10 mouse cellular contexts compared by ENCODE assay signal in the genomic region with DNA sequence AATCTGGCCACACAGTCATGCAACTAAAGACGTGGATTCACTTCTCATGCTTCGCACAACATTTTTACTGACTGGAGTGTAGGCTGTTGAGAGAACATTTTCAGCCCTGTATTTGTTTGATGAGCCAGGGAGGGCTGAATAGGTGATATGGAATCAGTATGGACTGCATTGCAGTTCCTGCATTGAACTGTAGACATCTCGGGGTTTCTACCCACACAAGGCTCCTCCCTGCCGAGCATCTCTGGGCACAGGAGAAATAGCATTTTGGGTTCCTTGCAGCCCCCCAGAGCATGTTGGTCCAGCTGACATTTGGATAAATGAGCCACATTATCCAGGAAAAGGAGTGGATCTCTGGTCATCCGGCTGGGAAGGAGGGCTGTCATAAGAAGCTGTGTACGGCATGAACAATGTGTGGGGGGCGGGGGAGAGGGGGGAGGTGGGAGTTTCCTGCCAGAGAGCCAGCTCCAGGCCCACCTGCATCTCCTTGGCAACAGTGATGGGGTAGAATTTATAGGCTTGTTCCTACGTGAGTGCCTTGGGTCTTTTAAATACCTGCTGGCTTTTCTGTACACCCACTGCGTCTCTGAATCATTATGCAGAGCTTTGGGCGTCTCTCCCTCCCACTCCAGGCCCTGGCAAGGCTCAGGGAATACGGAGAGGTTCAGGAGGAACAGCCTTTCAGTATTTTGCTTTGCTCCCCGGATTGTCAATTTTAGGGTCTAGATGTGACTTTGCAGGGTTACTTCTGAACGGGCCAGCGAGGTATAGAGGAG.
A peak's percentile ranks its signal among the peaks of the same experiment; 100 is the strongest.
DNase-seq lines count a peak whose midpoint lies in the region; ATAC-seq lines count a peak whose summit lies in the region.
"Had no signal": no experiment of that assay in that cellular context is flagged by ENCODE, and none has a peak within 500 bp of the region (broad histone marks: within the 10 kb centered on the region; RNA-seq: fewer than 3 reads in every experiment).

No protein-coding gene starts in this region.

- H3K9me3 ChIP-seq in forebrain, embryonic 10.5 days: no peaks in the 10 kb centered on the region; the same call in 1 of the 2 replicates
- no peaks in the 10 kb centered on the region for H3K9me3 ChIP-seq in hindbrain, embryonic 15.5 days
- no peaks in the 10 kb centered on the region for H3K9me3 ChIP-seq in midbrain, embryonic 12.5 days

- no peaks in the 10 kb centered on the region for H3K27me3 ChIP-seq in forebrain, embryonic 10.5 days (ENCODE audit: poor library complexity, severe bottlenecking)
- H3K27me3 ChIP-seq in hindbrain, embryonic 15.5 days: no peaks in the 10 kb centered on the region
- H3K27me3 ChIP-seq in midbrain, embryonic 12.5 days: no peaks in the 10 kb centered on the region

- H3K4me2 ChIP-seq in hindbrain, embryonic 15.5 days: peak overlapping the region; percentile 8; the same call in 1 of the 2 replicates
- H3K4me2 ChIP-seq in midbrain, embryonic 12.5 days (replicated peaks): no peak overlapping the region

- H3K4me1 ChIP-seq in forebrain, embryonic 10.5 days: peaks cover 22% of the 10 kb centered on the region
- H3K4me1 ChIP-seq in hindbrain, embryonic 15.5 days (replicated peaks): peaks cover 27% of the 10 kb centered on the region
- H3K4me1 ChIP-seq in midbrain, embryonic 12.5 days: peaks cover 20% of the 10 kb centered on the region

- ATAC-seq in hindbrain, embryonic 15.5 days (ENCODE audit: low FRiP score, low read depth): peak; percentile 88
- ATAC-seq in midbrain, embryonic 12.5 days (ENCODE audit: low FRiP score, low read depth): peak; percentile 41; the same call in 1 of the 2 replicates

- peak overlapping the region; percentile 35; the same call in 1 of the 2 replicates for H3K27ac ChIP-seq in forebrain, embryonic 10.5 days
- H3K27ac ChIP-seq in hindbrain, embryonic 15.5 days (replicated peaks): peak overlapping the region; percentile 77
- 0 out of 2 replicates have a peak overlapping the region, but pooled peaks have one; percentile 22 for H3K27ac ChIP-seq in midbrain, embryonic 12.5 days (replicated peaks)

- H3K36me3 ChIP-seq in forebrain, embryonic 10.5 days (replicated peaks): no peaks in the 10 kb centered on the region
- H3K36me3 ChIP-seq in hindbrain, embryonic 15.5 days: no peaks in the 10 kb centered on the region
- H3K36me3 ChIP-seq in midbrain, embryonic 12.5 days: no peaks in the 10 kb centered on the region

- H3K4me3 ChIP-seq in forebrain, embryonic 10.5 days: no peak overlapping the region
- H3K4me3 ChIP-seq in hindbrain, embryonic 15.5 days: no peak overlapping the region
- H3K4me3 ChIP-seq in midbrain, embryonic 12.5 days: no peak overlapping the region

- WGBS in forebrain, embryonic 10.5 days: 71% methylated on average over 14 of the region's 14 CpGs
- 41% methylated on average over 14 of the region's 14 CpGs for WGBS in hindbrain, embryonic 15.5 days
- 65% methylated on average over 14 of the region's 14 CpGs for WGBS in midbrain, embryonic 12.5 days

- peak; percentile 57 to 64 for DNase-seq in cerebellum, postnatal 10 days
- DNase-seq in cerebellum, adult 9-10 months: no peak
- no peak for DNase-seq in forebrain, embryonic 10.5 days (ENCODE audit: extremely low spot score, low spot score)
- DNase-seq in urinary bladder, postnatal 10 days (ENCODE audit: low spot score): no peak
- DNase-seq in lung, adult 18-20 months: no peak
- no peak for DNase-seq in MN1 (ENCODE audit: low spot score)
- DNase-seq: kidney, postnatal 36 days; retina, postnatal 1 day had no signal

- no peak overlapping the region for H3K9ac ChIP-seq in hindbrain, embryonic 15.5 days
- no peak overlapping the region for H3K9ac ChIP-seq in midbrain, embryonic 12.5 days (replicated peaks)

Comparison
In these comparisons a context has a peak if more than half of its experiments do, and no peak if none do; other contexts are left out.
1. DNase-seq: peak in cerebellum, postnatal 10 days (2 of 2); none in cerebellum, adult 9-10 months (single experiment), forebrain, embryonic 10.5 days (single experiment), urinary bladder, postnatal 10 days (single experiment), lung, adult 18-20 months (0 of 2) and MN1 (single experiment).
2. H3K27ac ChIP-seq: peak in every context shown above with its lines; median percentile 77 in hindbrain, embryonic 15.5 days; 35 in forebrain, embryonic 10.5 days; 22 in midbrain, embryonic 12.5 days.